Mouse (Mus musculus) embryonic facial prominence, embryonic 14.5 days (tissue): ENCODE measurements around the gene Churc1. TPM values are rescaled to one million over a fixed set of nuclear protein-coding genes. Genes with fewer than 3 reads are reported as not detected.
A peak's percentile ranks its signal among the peaks of the same experiment; 100 is the strongest.
"Not testable (repeated sequence)": the region's sequence is repeated elsewhere in the genome, so short reads cannot be mapped to it uniquely, and the experiment has no call there.

Experiments used
- ATAC-seq: fragments of 200-750 bp; cut with Nextera tagmentation; 2 replicates; pipeline ENCODE4 v1.8.0; 2017; ENCODE audit warnings: low read depth, moderate number of reproducible peaks, moderate TSS enrichment
- DNase-seq: peaks from one replicate; pipeline ENCODE4 v3.0.0-alpha.2; 2015; ENCODE audit warnings: low spot score
- H3K27ac ChIP-seq: fragments of 300-500 bp; sonication (generic); replicated peaks from 2 replicates; pipeline ENCODE4 v1.5.1; 2014; ENCODE audit warnings: low read depth, mild to moderate bottlenecking, low read length, moderate library complexity
- H3K27me3 ChIP-seq: fragments of 300-500 bp; sonication (generic); replicated peaks from 2 replicates; pipeline ENCODE4 v1.6.1; 2014; ENCODE audit warnings: low read length; ENCODE audit not compliant: control insufficient read depth, insufficient read depth
- H3K36me3 ChIP-seq: fragments of 300-500 bp; sonication (generic); 2 replicates; pipeline ENCODE4 v1.6.1; 2014; ENCODE audit warnings: low read length, mixed read lengths; ENCODE audit not compliant: control insufficient read depth, insufficient read depth
- H3K4me1 ChIP-seq: fragments of 300-500 bp; sonication (generic); 2 replicates; pipeline ENCODE4 v1.6.1; 2014; ENCODE audit warnings: antibody characterized with exemption, low read length; ENCODE audit not compliant: control insufficient read depth, insufficient read depth
- H3K4me2 ChIP-seq: fragments of 300-500 bp; sonication (generic); 2 replicates; pipeline ENCODE4 v1.6.1; 2014; ENCODE audit warnings: low read depth, mild to moderate bottlenecking, low read length, moderate library complexity, mixed read lengths
- H3K4me3 ChIP-seq: fragments of 300-500 bp; sonication (generic); 2 replicates; pipeline ENCODE4 v1.5.1; 2014; ENCODE audit warnings: low read depth, mild to moderate bottlenecking, low read length
- H3K9ac ChIP-seq: fragments of 300-500 bp; sonication (generic); 2 replicates; pipeline ENCODE4 v1.6.1; 2014; ENCODE audit warnings: low read depth, mild to moderate bottlenecking, low read length, moderate library complexity, mixed read lengths
- H3K9me3 ChIP-seq: fragments of 300-500 bp; sonication (generic); 2 replicates; pipeline ENCODE4 v1.6.1; 2016; ENCODE audit warnings: low read length; ENCODE audit not compliant: control insufficient read depth
- WGBS: fragments of 180-500 bp; shearing (Covaris S2); extraction: QIAGEN DNeasy Blood & Tissue Kit; methylation state at CpG from one replicate; pipeline ENCODE4 v1.1.7; 2014; 5-methylcytosine and 5-hydroxymethylcytosine counted together
- polyA plus RNA-seq: library from polyadenylated mRNA; unstranded; fragments of >200 nt; fragmentation: Nextera tagmentation; extraction: Ambion mirVana; gene quantifications from 2 replicates; pipeline ENCODE4 v1.2.1, GENCODE M21; 2014

Churc1 gene
- polyA plus RNA-seq, 1 experiment from 2014 or later, result 99.4 TPM

- no peaks in the 10 kb centered on the region for H3K9me3 ChIP-seq
- no peak overlapping the region for H3K4me2 ChIP-seq
- no peak overlapping the region for H3K9ac ChIP-seq
- WGBS, result 67% methylated on average over 12 of the region's 12 CpGs
- H3K36me3 ChIP-seq, result 0 out of 2 replicates have a peak, but pooled peaks cover 5% of the 10 kb centered on the region
- H3K27me3 ChIP-seq, result no peaks in the 10 kb centered on the region
- DNase-seq, result no peak
- no peak overlapping the region for H3K4me3 ChIP-seq
- H3K4me1 ChIP-seq, result no peaks in the 10 kb centered on the region
- H3K27ac ChIP-seq, result 0 out of 2 replicates have a peak overlapping the region, but pooled peaks have one; percentile 10
- no peak for ATAC-seq
Measured at GRCm38 (mm10) chr12:76780639-76781468, 15.5 kb downstream of the Churc1 start.

GRCm38 (mm10) chr12:76784056-76784619 is 18.8 kb downstream of the Churc1 start:
- H3K4me3 ChIP-seq, result no peak overlapping the region
- H3K27ac ChIP-seq, result no peak overlapping the region
- no peaks in the 10 kb centered on the region for H3K9me3 ChIP-seq
- no peak overlapping the region for H3K9ac ChIP-seq
- no peaks in the 10 kb centered on the region for H3K36me3 ChIP-seq
- H3K4me1 ChIP-seq, result no peaks in the 10 kb centered on the region
- no peaks in the 10 kb centered on the region for H3K27me3 ChIP-seq
- H3K4me2 ChIP-seq, result no peak overlapping the region
- WGBS, result 69% methylated on average over 10 of the region's 10 CpGs
- no peak for DNase-seq
- ATAC-seq, result no peak

GRCm38 (mm10) chr12:76790446-76791084 is 25.2 kb downstream of the Churc1 start:
- no peak for ATAC-seq

GRCm38 (mm10) chr12:76792540-76792939 is 27.2 kb downstream of the Churc1 start:
- H3K4me2 ChIP-seq, DNase-seq, H3K27ac ChIP-seq, H3K9ac ChIP-seq, H3K4me3 ChIP-seq, H3K4me1 ChIP-seq, H3K9me3 ChIP-seq, ATAC-seq, H3K36me3 ChIP-seq, H3K27me3 ChIP-seq: not testable (repeated sequence)
- WGBS, result 58% methylated on average over 10 of the region's 14 CpGs

More at GRCm38 (mm10) chr12:76790446-76791084, 25.2 kb downstream of the Churc1 start:
- Histone ChIP-seq H3K4me2 (no peak overlapping the region), H3K9ac (no peak overlapping the region), H3K4me1 (no peaks in the 10 kb centered on the region), H3K27me3 (no peaks in the 10 kb centered on the region), H3K27ac (no peak overlapping the region), H3K4me3 (no peak overlapping the region), H3K36me3 (no peaks in the 10 kb centered on the region), H3K9me3 (no peaks in the 10 kb centered on the region)
- 53% methylated on average over 8 of the region's 8 CpGs for WGBS
- no peak for DNase-seq

GRCm38 (mm10) chr12:76795350-76795749 is 30.0 kb downstream of the Churc1 start, which contains the start of gene Gpx2:
TSS of gene Gpx2 (minus strand) at chr12:76795554.
- Histone ChIP-seq H3K4me2 (no peak within 1 kb of the TSS), H3K4me1 (no peaks in the 10 kb centered on the region), H3K4me3 (no peak within 1 kb of the TSS), H3K9me3 (no peaks in the 10 kb centered on the region), H3K36me3 (0 out of 2 replicates have a peak, but pooled peaks cover 4% of the 10 kb centered on the region), H3K27ac (no peak within 1 kb of the TSS), H3K27me3 (no peaks in the 10 kb centered on the region), H3K9ac (no peak within 1 kb of the TSS)
- 0 out of 2 replicates have a peak, but pooled peaks have one; percentile 55 for ATAC-seq
- no peak for DNase-seq
- 68% methylated on average over 5 of the region's 5 CpGs for WGBS

GRCm38 (mm10) chr12:76796938-76797539 is 31.7 kb downstream of the Churc1 start:
- Histone ChIP-seq H3K4me3 (no peak overlapping the region), H3K4me1 (no peaks in the 10 kb centered on the region), H3K27ac (no peak overlapping the region), H3K36me3 (0 out of 2 replicates have a peak, but pooled peaks cover 4% of the 10 kb centered on the region), H3K4me2 (no peak overlapping the region), H3K27me3 (no peaks in the 10 kb centered on the region), H3K9me3 (no peaks in the 10 kb centered on the region), H3K9ac (no peak overlapping the region)
- ATAC-seq (no peak), DNase-seq (no peak)
- WGBS, result 86% methylated on average over 7 of the region's 7 CpGs

- ATAC-seq (no peak), DNase-seq (no peak)
- Histone ChIP-seq H3K27ac (no peak overlapping the region), H3K4me2 (no peak overlapping the region), H3K4me1 (no peaks in the 10 kb centered on the region), H3K9ac (no peak overlapping the region), H3K27me3 (no peaks in the 10 kb centered on the region), H3K4me3 (no peak overlapping the region), H3K9me3 (no peaks in the 10 kb centered on the region), H3K36me3 (0 out of 2 replicates have a peak, but pooled peaks cover 4% of the 10 kb centered on the region)
- 53% methylated on average over 5 of the region's 5 CpGs for WGBS
Measured at GRCm38 (mm10) chr12:76798008-76798720, 32.8 kb downstream of the Churc1 start.

- H3K9me3 ChIP-seq, result no peaks in the 10 kb centered on the region
- no peak overlapping the region for H3K4me2 ChIP-seq
- no peak overlapping the region for H3K27ac ChIP-seq
- no peak overlapping the region for H3K9ac ChIP-seq
- DNase-seq, result no peak
- H3K36me3 ChIP-seq, result 0 out of 2 replicates have a peak, but pooled peaks cover 4% of the 10 kb centered on the region
- no peak overlapping the region for H3K4me3 ChIP-seq
- ATAC-seq, result no peak
- H3K4me1 ChIP-seq, result no peaks in the 10 kb centered on the region
- no peaks in the 10 kb centered on the region for H3K27me3 ChIP-seq
- WGBS, result 89% methylated on average over 10 of the region's 10 CpGs
Measured at GRCm38 (mm10) chr12:76803028-76803427, 37.7 kb downstream of the Churc1 start.
